Mouse (Mus musculus) c-Kit-positive CD71-negative TER-119-negative erythroid progenitor cells, embryonic 14.5 days (primary cell): ENCODE data around the gene Bola2.
"Not testable (repeated sequence)": the region's sequence is repeated elsewhere in the genome, so short reads cannot be mapped to it uniquely, and the experiment has no call there.

Experiments used
- DNase-seq: peaks from one replicate; pipeline ENCODE4 v3.0.0-alpha.2; 2013; ENCODE audit warnings: low read depth

Bola2 gene

GRCm38 (mm10) chr7:126710266-126710665, 15.1 kb downstream of the Bola2 start:
- DNase-seq: no peak

- DNase-seq: no peak
Observed at GRCm38 (mm10) chr7:126711910-126712309, 16.7 kb downstream of the Bola2 start.

DNA sequence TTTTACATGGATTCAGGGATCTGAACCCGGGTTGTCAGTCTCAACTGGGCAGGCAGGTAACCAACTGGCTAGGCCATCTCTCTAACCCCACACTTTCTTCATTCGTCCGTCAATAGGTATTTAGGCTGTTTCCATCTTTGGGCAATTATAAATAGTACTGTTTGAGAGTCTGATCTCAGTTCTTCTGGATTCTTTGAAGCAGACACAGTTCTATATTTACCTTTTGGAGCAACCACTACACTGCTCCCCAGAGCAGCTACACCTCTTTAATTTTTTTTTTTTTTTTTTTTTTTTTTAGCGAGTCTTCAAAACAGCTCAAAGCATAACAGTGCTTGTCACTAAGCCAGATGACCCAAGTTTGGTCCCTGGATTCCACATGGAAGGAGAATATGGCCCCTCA, 20.5 kb downstream of the Bola2 start:
- no peak for DNase-seq

DNA sequence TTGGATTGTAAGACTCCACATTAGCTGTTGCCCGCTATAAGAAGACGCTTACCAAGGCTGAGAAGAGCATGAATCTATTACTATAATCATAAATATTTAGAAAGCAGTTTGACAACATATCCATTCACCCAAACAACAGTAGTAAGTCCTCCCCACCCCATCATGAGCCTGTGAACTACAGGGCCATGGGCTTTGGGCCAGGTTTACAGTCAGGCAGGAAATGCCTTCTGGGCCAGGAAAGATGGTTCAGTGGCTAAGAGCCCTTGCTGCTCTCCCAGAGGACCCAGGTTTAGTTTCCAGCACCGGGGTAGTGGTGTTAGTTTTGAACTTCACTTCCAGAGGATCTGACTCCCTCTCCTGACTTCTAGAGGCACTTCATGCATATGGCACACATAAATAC, 22.4 kb downstream of the Bola2 start:
- DNase-seq: no peak

GRCm38 (mm10) chr7:126718787-126719337, 23.7 kb downstream of the Bola2 start:
- no peak for DNase-seq

GRCm38 (mm10) chr7:126721635-126722034, 26.4 kb downstream of the Bola2 start:
- no peak for DNase-seq

- DNase-seq: no peak
Observed at GRCm38 (mm10) chr7:126725077-126725476, 29.9 kb downstream of the Bola2 start.

GRCm38 (mm10) chr7:126725667-126726066, 30.5 kb downstream of the Bola2 start:
- no peak for DNase-seq

DNA sequence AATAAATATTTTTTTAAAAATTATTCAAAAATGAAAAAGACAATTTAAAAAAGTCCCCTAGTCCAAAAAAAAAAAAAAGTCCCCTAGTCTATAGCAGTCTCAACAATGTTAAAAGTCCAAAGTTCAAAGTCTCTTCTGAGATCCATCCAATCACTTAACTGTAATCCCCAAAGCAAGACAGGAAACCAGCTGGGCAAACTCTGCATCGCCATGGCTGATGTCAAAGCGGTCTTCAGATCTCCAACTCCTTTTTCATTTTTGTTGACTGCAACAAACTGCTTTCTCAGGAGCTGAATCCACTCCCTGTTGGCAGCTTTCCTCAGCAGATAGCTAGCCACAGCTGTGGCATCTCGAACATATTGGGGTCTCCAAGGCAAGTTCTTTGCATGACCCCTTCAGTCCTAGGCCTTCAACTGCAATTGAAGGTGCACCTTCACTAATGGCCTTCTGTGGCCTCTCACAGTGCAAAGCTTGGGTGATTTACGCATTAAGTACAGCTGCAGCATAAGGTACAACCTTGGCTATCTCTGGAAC, 35.1 kb downstream of the Bola2 start:
- DNase-seq: not testable (repeated sequence)

GRCm38 (mm10) chr7:126736122-126736521, 40.9 kb downstream of the Bola2 start:
- DNase-seq: no peak

- no peak for DNase-seq
Observed at GRCm38 (mm10) chr7:126739551-126739950, 44.4 kb downstream of the Bola2 start.

- DNase-seq: no peak
Observed at GRCm38 (mm10) chr7:126740132-126740735, 45.0 kb downstream of the Bola2 start.

GRCm38 (mm10) chr7:126740977-126741376, 45.8 kb downstream of the Bola2 start:
- no peak for DNase-seq

DNA sequence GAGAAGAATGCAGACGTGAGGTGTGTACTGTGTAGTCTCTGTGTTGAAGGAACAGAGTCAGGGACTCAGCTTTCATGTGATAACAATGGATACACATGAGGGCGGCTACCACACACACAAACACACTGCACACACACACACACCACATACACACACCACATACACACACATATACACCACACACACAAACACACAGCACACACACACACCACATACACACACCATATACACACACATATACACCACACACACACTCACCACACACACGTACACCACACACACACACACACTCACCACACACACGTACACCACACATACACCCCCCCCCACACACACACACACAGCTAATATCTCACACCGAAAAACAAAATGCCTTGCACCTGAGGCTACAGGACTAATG, 46.3 kb downstream of the Bola2 start:
- DNase-seq: no peak

- no peak for DNase-seq
Observed at GRCm38 (mm10) chr7:126741964-126742482, 46.8 kb downstream of the Bola2 start.

GRCm38 (mm10) chr7:126746066-126746465, 50.9 kb downstream of the Bola2 start:
- DNase-seq: no peak

- no peak for DNase-seq
Observed at GRCm38 (mm10) chr7:126746798-126747197, 51.6 kb downstream of the Bola2 start.

GRCm38 (mm10) chr7:126748824-126749223, 53.6 kb downstream of the Bola2 start:
- DNase-seq: no peak
